Mouse (Mus musculus): ENCODE measurements around the gene Mif4gd. TPM values are rescaled to one million over a fixed set of nuclear protein-coding genes. Genes with fewer than 3 reads are reported as not detected.

The Mif4gd gene
- total RNA-seq (2014; fragmentation: Nextera tagmentation) (43.6 and 59.8 TPM in 2 replicates), total RNA-seq (2017) (49.9 and 59.4 TPM in 2 replicates), polyA plus RNA-seq (2012) (24.3 and 32.4 TPM in 2 replicates)

DNA sequence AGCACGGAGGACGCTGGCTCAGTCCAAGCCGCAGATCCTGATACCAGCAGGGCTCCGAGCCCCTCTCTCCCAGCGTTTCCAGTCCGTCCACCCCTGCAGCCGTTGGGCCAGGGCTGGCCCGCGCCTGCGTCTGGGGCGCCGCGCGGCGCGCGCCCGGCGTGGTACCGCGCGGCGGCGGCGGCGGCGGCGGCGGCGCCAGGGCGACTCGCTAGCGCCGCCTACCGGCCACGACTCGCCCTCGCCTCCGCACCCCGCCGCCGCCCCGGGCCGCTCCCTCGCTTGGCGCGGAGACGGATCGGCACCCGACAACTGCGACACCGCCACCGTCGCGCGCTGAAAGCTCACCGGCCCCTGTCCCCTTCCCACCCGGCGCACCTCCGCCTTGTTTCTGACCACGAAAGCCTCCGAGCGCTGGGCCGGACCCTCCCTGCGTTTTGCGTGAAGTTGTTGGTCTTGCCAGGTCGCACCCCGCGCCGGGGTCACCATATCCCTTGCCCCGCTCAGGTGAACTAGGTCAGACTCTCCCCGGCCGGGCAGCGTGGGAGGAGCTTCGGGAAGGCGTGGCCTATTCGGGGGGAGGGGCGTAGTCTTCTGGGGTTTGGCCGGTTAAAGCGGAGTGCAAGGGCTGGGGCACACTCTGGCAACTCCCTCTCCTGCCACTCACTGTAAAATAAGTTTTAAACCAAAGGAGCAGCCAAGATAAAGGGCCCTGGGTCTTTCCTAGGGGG lies at the start of gene Mif4gd:
Gene Mif4gd, minus strand, starts transcription at position 560 of the 728 bp plus-strand sequence.
- Histone ChIP-seq H3K9me3 (replicated peaks) (no peaks in the 10 kb centered on the region), H3K36me3 (replicated peaks) (peaks cover 79% of the 10 kb centered on the region), H3K4me3 (ENCODE audit: low read depth, low read length) (peak within 1 kb of the TSS; percentile 85), H3K27me3 (ENCODE audit: insufficient read depth, low read length) (no peaks in the 10 kb centered on the region), H3K4me1 (ENCODE audit: insufficient read depth, low read depth, low read length) (peaks cover 62% of the 10 kb centered on the region)
- ATAC-seq (ENCODE audit: extremely low read depth, insufficient number of reproducible peaks, low FRiP score, poor library complexity, severe bottlenecking) (peak; percentile 85), DNase-seq (ENCODE audit: low spot score) (peak; percentile 89)
- TF ChIP-seq CTCF (IDR thresholded peaks at IDR 0.05; ENCODE audit: low read depth, low read length): peak; percentile 40; the same call in 1 of the 2 replicates
- no peak for TF ChIP-seq GATA1 (IDR thresholded peaks at IDR 0.05; ENCODE audit: borderline replicate concordance, low read length)

DNA sequence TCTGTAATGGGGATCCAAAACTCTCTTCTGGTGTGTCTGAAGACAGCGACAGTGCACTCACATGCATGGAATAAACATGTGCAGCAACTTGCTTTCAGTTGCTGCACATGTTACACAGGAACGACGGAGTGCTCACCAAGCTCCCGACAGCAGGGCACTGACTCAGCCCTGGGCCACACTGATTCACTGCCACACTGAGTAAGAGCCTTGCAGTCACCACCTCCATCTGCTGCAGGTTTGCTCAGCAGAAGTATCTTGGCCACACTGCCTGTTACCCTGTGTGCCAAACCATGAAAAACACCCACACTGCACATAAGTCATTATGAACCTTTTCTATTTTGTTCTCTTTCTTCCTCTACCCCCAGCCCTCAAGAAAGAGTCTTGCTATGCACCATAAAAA lies 47.6 kb upstream of the Mif4gd start:
- Histone ChIP-seq H3K4me3 (ENCODE audit: low read depth, low read length) (no peak overlapping the region), H3K27me3 (ENCODE audit: insufficient read depth, low read length) (no peaks in the 10 kb centered on the region), H3K4me1 (ENCODE audit: insufficient read depth, low read depth, low read length) (peaks cover 58% of the 10 kb centered on the region), H3K36me3 (replicated peaks) (peaks cover 89% of the 10 kb centered on the region), H3K9me3 (replicated peaks) (peaks cover 2% of the 10 kb centered on the region)
- ATAC-seq (ENCODE audit: extremely low read depth, insufficient number of reproducible peaks, low FRiP score, poor library complexity, severe bottlenecking) (no peak), DNase-seq (ENCODE audit: low spot score) (no peak)
- TF ChIP-seq CTCF (IDR thresholded peaks at IDR 0.05; ENCODE audit: low read depth, low read length) (no peak), GATA2 (IDR thresholded peaks at IDR 0.05; ENCODE audit: borderline replicate concordance, low read depth, low read length) (no peak)

DNA sequence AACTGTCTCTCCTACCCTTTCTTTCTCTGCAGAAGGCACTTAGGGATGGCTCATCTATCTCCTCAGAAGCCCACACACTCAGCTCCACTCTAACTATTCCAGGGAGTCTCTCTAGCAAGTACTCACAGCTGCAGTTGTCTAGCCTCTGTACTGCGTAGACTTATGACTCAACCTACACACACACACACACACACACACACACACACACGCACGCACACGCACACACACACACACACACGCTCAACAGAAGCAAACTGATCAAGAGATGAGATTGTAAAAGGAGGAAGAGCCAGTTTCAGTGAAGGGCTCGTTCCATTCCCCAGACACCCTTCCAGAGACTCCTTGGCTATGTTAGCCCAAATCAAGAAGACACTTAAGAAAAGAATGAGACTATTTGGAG lies 45.8 kb upstream of the Mif4gd start:
- Histone ChIP-seq H3K36me3 (replicated peaks) (peaks cover 89% of the 10 kb centered on the region), H3K27me3 (ENCODE audit: insufficient read depth, low read length) (no peaks in the 10 kb centered on the region), H3K4me1 (ENCODE audit: insufficient read depth, low read depth, low read length) (peaks cover 54% of the 10 kb centered on the region), H3K9me3 (replicated peaks) (peaks cover 2% of the 10 kb centered on the region), H3K4me3 (ENCODE audit: low read depth, low read length) (no peak overlapping the region)
- TF ChIP-seq GATA1 (IDR thresholded peaks at IDR 0.05; ENCODE audit: borderline replicate concordance, low read length) (no peak), GATA2 (IDR thresholded peaks at IDR 0.05; ENCODE audit: borderline replicate concordance, low read depth, low read length) (no peak), POLR2AphosphoS5 (IDR thresholded peaks at IDR 0.05; ENCODE audit: insufficient replicate concordance, low read depth, low read length) (no peak), CTCF (IDR thresholded peaks at IDR 0.05; ENCODE audit: low read depth, low read length) (no peak)
- DNase-seq (ENCODE audit: low spot score) (no peak), ATAC-seq (ENCODE audit: extremely low read depth, insufficient number of reproducible peaks, low FRiP score, poor library complexity, severe bottlenecking) (no peak)

DNA sequence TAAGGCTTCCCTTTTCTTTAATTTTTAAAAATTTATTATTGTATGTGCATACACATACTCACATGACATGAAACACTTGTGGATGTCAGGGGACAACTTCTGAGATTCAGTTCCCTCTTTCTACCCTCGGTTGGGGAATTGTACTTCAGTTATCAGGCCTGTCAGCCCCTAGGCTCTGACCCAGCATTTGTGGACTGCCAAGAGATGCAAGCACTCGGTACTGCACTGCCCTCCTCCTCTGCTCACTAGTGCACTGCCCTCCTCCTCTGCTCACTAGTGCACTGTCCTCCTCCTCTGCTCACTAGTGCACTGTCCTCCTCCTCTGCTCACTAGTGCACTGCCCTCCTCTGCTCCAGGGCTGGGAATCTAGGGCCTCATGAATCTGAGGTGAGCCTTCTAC lies 41.4 kb upstream of the Mif4gd start:
- Histone ChIP-seq H3K4me1 (ENCODE audit: insufficient read depth, low read depth, low read length) (peaks cover 40% of the 10 kb centered on the region), H3K36me3 (replicated peaks) (peaks cover 95% of the 10 kb centered on the region), H3K4me3 (ENCODE audit: low read depth, low read length) (no peak overlapping the region), H3K27me3 (ENCODE audit: insufficient read depth, low read length) (no peaks in the 10 kb centered on the region), H3K9me3 (replicated peaks) (no peaks in the 10 kb centered on the region)
- no peak for DNase-seq (ENCODE audit: low spot score)
- ATAC-seq (ENCODE audit: extremely low read depth, insufficient number of reproducible peaks, low FRiP score, poor library complexity, severe bottlenecking): no peak
- TF ChIP-seq GATA2 (IDR thresholded peaks at IDR 0.05; ENCODE audit: borderline replicate concordance, low read depth, low read length): no peak
- TF ChIP-seq TAL1 (conservative IDR thresholded peaks at IDR 0.05; ENCODE audit: low read depth, low read length): no peak
- TF ChIP-seq GATA1 (IDR thresholded peaks at IDR 0.05; ENCODE audit: borderline replicate concordance, low read length): no peak
- TF ChIP-seq CTCF (IDR thresholded peaks at IDR 0.05; ENCODE audit: low read depth, low read length): no peak
- TF ChIP-seq POLR2AphosphoS5 (IDR thresholded peaks at IDR 0.05; ENCODE audit: insufficient replicate concordance, low read depth, low read length): no peak

DNA sequence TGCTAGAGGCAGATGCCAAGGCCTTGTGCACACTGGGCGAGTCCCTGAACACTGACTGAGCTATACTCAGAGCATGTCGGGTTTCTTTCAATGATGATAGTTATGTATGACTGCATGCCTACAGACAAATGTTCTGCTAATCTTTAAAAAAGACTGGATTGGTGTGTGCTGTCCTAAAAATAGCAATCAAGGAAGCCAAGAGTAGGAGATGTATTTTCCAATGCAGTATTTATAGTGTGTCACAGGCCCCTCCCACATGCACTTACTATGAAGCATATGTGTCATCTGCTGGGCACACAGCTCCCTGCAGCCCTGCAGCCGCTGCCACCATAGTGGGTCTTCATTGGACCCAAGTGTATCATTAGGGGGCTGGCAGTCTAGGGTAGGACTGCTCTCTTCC lies 40.4 kb upstream of the Mif4gd start:
- Histone ChIP-seq H3K9me3 (replicated peaks) (no peaks in the 10 kb centered on the region), H3K36me3 (replicated peaks) (peaks cover 95% of the 10 kb centered on the region), H3K4me1 (ENCODE audit: insufficient read depth, low read depth, low read length) (peaks cover 31% of the 10 kb centered on the region), H3K4me3 (ENCODE audit: low read depth, low read length) (no peak overlapping the region), H3K27me3 (ENCODE audit: insufficient read depth, low read length) (no peaks in the 10 kb centered on the region)
- no peak for TF ChIP-seq CTCF (IDR thresholded peaks at IDR 0.05; ENCODE audit: low read depth, low read length)
- no peak for TF ChIP-seq GATA1 (IDR thresholded peaks at IDR 0.05; ENCODE audit: borderline replicate concordance, low read length)
- no peak for TF ChIP-seq POLR2AphosphoS5 (IDR thresholded peaks at IDR 0.05; ENCODE audit: insufficient replicate concordance, low read depth, low read length)
- TF ChIP-seq GATA2 (IDR thresholded peaks at IDR 0.05; ENCODE audit: borderline replicate concordance, low read depth, low read length): no peak
- TF ChIP-seq TAL1 (conservative IDR thresholded peaks at IDR 0.05; ENCODE audit: low read depth, low read length): no peak
- DNase-seq (ENCODE audit: low spot score): no peak
- no peak for ATAC-seq (ENCODE audit: extremely low read depth, insufficient number of reproducible peaks, low FRiP score, poor library complexity, severe bottlenecking)

DNA sequence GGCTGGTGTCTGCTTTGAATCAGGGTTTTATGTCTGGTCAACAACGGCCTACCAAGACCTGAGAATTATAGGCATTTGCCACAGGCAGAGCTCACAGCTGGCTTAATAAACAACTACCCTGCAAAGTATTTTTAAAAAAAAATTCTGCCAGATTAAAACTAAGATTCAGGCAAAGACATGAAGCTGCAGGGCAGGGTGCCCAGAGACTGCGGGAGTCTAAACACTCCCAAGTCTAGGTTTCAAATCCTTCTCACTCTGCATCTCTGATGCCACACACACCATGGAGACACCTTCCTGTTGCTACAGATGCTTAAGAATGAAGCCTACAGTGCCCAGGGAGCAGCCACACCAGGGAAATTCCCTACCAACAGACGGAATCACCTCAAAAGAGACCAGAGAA lies 38.9 kb upstream of the Mif4gd start:
- ATAC-seq (ENCODE audit: extremely low read depth, insufficient number of reproducible peaks, low FRiP score, poor library complexity, severe bottlenecking): no peak
- Histone ChIP-seq H3K4me3 (ENCODE audit: low read depth, low read length) (no peak overlapping the region), H3K9me3 (replicated peaks) (no peaks in the 10 kb centered on the region), H3K27me3 (ENCODE audit: insufficient read depth, low read length) (no peaks in the 10 kb centered on the region), H3K36me3 (replicated peaks) (peaks cover 99% of the 10 kb centered on the region), H3K4me1 (ENCODE audit: insufficient read depth, low read depth, low read length) (peaks cover 33% of the 10 kb centered on the region)
- no peak for DNase-seq (ENCODE audit: low spot score)
- no peak for TF ChIP-seq GATA2 (IDR thresholded peaks at IDR 0.05; ENCODE audit: borderline replicate concordance, low read depth, low read length)
- no peak for TF ChIP-seq POLR2AphosphoS5 (IDR thresholded peaks at IDR 0.05; ENCODE audit: insufficient replicate concordance, low read depth, low read length)
- TF ChIP-seq GATA1 (IDR thresholded peaks at IDR 0.05; ENCODE audit: borderline replicate concordance, low read length): no peak
- TF ChIP-seq CTCF (IDR thresholded peaks at IDR 0.05; ENCODE audit: low read depth, low read length): no peak
- TF ChIP-seq TAL1 (conservative IDR thresholded peaks at IDR 0.05; ENCODE audit: low read depth, low read length): no peak

Measured in G1E (cell line).